Mouse (Mus musculus): ENCODE measurements around the gene Otop2. TPM values are rescaled to one million over a fixed set of nuclear protein-coding genes. Genes with fewer than 3 reads are reported as not detected.

Gene Otop2
- not detected in 2 replicates for polyA plus RNA-seq (2016; fragmentation: Nextera tagmentation; extraction: Ambion mirVana)

- Histone ChIP-seq H3K4me1 (peaks cover 8% of the 10 kb centered on the region; the same call in 1 of the 2 replicates), H3K27me3 (peaks cover 27% of the 10 kb centered on the region; the same call in 1 of the 2 replicates), H3K4me3 (no peak within 1 kb of the TSS), H3K27ac (replicated peaks) (no peak within 1 kb of the TSS), H3K4me2 (replicated peaks) (no peak within 1 kb of the TSS), H3K9me3 (no peaks in the 10 kb centered on the region), H3K36me3 (no peaks in the 10 kb centered on the region), H3K9ac (replicated peaks) (no peak within 1 kb of the TSS; the same call in 1 of the 2 replicates)
- no peak for ATAC-seq (ENCODE audit: low FRiP score, low read depth)
- WGBS = 14% methylated on average over 8 of the region's 8 CpGs
Measured at GRCm38 (mm10) chr11:115306863-115307262, at the start of gene Otop2. TSS of gene Otop2 (plus strand) at chr11:115307163.

- Histone ChIP-seq H3K36me3 (no peaks in the 10 kb centered on the region), H3K27me3 (peaks cover 100% of the 10 kb centered on the region), H3K4me2 (replicated peaks) (peak overlapping the region; percentile 35), H3K9me3 (no peaks in the 10 kb centered on the region), H3K4me1 (peaks cover 5% of the 10 kb centered on the region), H3K9ac (replicated peaks) (no peak overlapping the region), H3K27ac (replicated peaks) (no peak overlapping the region), H3K4me3 (peak overlapping the region; percentile 23)
- 15% methylated on average over 59 of the region's 59 CpGs for WGBS
- ATAC-seq (ENCODE audit: low FRiP score, low read depth) = no peak
Measured at GRCm38 (mm10) chr11:115257775-115258510, 49.0 kb upstream of the Otop2 start.

DNA sequence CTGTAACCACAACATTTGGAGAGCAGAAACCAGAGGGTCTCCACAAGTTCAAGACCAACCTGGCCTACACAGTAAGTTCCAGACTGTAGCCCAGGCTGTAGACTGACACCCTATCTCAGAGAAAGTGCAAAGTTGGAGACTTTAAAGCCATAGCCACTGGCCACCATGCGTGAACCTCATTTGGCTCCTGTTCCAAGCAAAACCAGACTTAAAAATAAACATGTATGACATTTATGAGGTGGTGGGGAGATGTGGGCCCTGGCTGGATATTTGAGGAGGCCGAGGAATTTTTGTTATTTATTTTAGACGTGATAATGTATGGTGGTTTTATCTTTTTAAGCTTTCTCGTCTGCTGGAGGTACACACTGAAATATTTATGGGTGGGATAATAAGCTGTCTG is 47.8 kb upstream of the Otop2 start:
- Histone ChIP-seq H3K9ac (replicated peaks) (no peak overlapping the region), H3K9me3 (no peaks in the 10 kb centered on the region), H3K4me3 (no peak overlapping the region), H3K27me3 (peaks cover 100% of the 10 kb centered on the region), H3K4me1 (peaks cover 5% of the 10 kb centered on the region), H3K36me3 (no peaks in the 10 kb centered on the region), H3K4me2 (replicated peaks) (no peak overlapping the region), H3K27ac (replicated peaks) (no peak overlapping the region)
- ATAC-seq (ENCODE audit: low FRiP score, low read depth) = no peak
- WGBS = 81% methylated on average over 4 of the region's 4 CpGs

DNA sequence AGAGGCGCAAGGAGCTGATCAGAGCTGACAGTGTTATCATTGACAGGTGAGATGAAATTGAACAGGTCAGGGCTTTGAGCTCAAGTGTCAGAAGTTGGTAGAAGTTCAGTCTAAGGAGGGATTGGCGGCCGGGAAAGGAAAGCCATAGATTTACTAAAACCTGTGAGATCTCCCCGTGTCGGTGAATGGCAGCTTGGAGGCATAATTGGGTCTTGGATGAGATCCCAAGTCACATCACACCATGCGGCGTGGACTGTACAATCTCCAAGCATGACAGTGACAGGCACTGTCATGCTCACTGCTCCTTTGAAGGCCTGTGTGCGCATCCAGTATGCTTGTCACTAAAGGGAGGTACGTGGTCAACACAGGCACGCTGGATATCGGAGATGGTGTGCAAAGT is 44.0 kb upstream of the Otop2 start:
- Histone ChIP-seq H3K9ac (replicated peaks) (no peak overlapping the region), H3K4me1 (peaks cover 29% of the 10 kb centered on the region), H3K9me3 (no peaks in the 10 kb centered on the region), H3K4me2 (replicated peaks) (no peak overlapping the region), H3K36me3 (no peaks in the 10 kb centered on the region), H3K4me3 (no peak overlapping the region), H3K27ac (replicated peaks) (no peak overlapping the region), H3K27me3 (peaks cover 100% of the 10 kb centered on the region)
- WGBS = 86% methylated on average over 11 of the region's 11 CpGs
- ATAC-seq (ENCODE audit: low FRiP score, low read depth) = no peak

GRCm38 (mm10) chr11:115264136-115264861 is 42.7 kb upstream of the Otop2 start:
- no peak overlapping the region for H3K4me3 ChIP-seq
- WGBS = 63% methylated on average over 7 of the region's 7 CpGs

GRCm38 (mm10) chr11:115264862-115265668 is 41.9 kb upstream of the Otop2 start:
- Histone ChIP-seq H3K9ac (replicated peaks) (0 out of 2 replicates have a peak overlapping the region, but pooled peaks have one; percentile 4), H3K4me1 (peaks cover 27% of the 10 kb centered on the region), H3K9me3 (no peaks in the 10 kb centered on the region), H3K4me2 (replicated peaks) (peak overlapping the region; percentile 48), H3K27me3 (peaks cover 97% of the 10 kb centered on the region), H3K4me3 (peak overlapping the region; percentile 26), H3K36me3 (peaks cover 13% of the 10 kb centered on the region), H3K27ac (replicated peaks) (no peak overlapping the region)
- 7% methylated on average over 36 of the region's 39 CpGs for WGBS
- ATAC-seq (ENCODE audit: low FRiP score, low read depth) = peak; percentile 64

More at GRCm38 (mm10) chr11:115264136-115264861, 42.7 kb upstream of the Otop2 start:
- Histone ChIP-seq H3K9me3 (no peaks in the 10 kb centered on the region), H3K4me1 (peaks cover 25% of the 10 kb centered on the region), H3K27me3 (peaks cover 100% of the 10 kb centered on the region), H3K36me3 (peaks cover 9% of the 10 kb centered on the region), H3K9ac (replicated peaks) (no peak overlapping the region), H3K4me2 (replicated peaks) (no peak overlapping the region), H3K27ac (replicated peaks) (no peak overlapping the region)
- no peak for ATAC-seq (ENCODE audit: low FRiP score, low read depth)

DNA sequence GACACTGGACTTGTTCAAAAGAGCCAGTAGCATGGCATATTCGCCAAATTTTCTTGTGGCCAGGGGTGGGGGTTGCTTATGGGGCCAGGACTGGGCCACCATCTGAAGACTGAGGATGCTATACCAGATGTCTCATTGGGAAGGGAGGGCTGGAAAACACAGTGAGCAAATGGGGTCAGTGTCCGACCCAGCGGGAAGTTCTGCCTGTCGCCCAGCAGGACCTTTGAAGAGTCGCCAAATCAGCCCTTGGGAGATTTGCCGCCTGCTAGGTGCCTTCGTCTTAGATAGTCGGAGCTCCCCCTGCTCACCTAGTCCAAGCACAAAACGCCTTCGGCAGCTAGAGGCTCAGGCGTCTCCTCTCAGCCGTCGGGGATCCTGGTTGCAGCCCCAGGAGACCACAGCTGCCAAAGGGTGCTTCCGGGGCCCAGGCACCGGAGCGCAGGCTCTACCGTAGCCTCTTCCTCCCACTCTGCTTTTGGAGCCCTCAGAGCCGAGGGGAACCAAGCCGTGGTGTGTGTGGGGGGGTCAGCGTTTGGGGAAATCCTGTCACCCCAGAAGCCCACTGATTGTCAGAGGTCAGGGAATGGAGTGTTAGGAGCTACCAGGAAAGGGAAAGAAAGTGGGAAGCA is 41.1 kb upstream of the Otop2 start:
- peaks cover 13% of the 10 kb centered on the region for H3K36me3 ChIP-seq
- H3K4me2 ChIP-seq (replicated peaks) = peak overlapping the region; percentile 53; the same call in 1 of the 2 replicates
- H3K27ac ChIP-seq (replicated peaks) = no peak overlapping the region
- WGBS = 4% methylated on average over 20 of the region's 20 CpGs
- no peak overlapping the region for H3K9ac ChIP-seq (replicated peaks)
- H3K27me3 ChIP-seq = peaks cover 88% of the 10 kb centered on the region
- H3K4me3 ChIP-seq = peak overlapping the region; percentile 31; the same call in 1 of the 2 replicates
- peaks cover 30% of the 10 kb centered on the region for H3K4me1 ChIP-seq
- H3K9me3 ChIP-seq = no peaks in the 10 kb centered on the region
- ATAC-seq (ENCODE audit: low FRiP score, low read depth) = no peak

DNA sequence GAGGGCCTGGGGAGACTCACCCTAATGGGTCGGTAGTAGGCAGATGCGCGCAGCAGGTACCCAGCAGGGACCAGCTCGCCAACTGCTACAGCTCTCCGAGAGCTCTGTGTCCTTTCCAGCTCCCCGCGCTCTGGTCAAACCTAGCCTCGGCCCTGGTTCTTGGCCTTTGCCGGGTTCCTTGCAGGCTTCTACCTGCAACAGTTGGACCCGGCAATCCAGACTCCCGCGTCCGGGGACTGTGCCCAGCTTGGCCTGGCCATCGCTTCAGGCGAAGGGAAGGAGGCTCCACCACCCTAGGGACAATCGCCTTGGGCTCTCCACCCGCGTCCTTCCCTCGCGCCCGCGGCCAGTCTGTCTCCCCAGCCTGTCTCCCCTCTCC is 40.6 kb upstream of the Otop2 start:
- Histone ChIP-seq H3K27me3 (peaks cover 83% of the 10 kb centered on the region), H3K9ac (replicated peaks) (no peak overlapping the region), H3K9me3 (no peaks in the 10 kb centered on the region), H3K4me1 (peaks cover 30% of the 10 kb centered on the region), H3K27ac (replicated peaks) (no peak overlapping the region), H3K36me3 (peaks cover 13% of the 10 kb centered on the region), H3K4me2 (replicated peaks) (peak overlapping the region; percentile 53), H3K4me3 (peak overlapping the region; percentile 31)
- 1% methylated on average over 20 of the region's 22 CpGs for WGBS
- ATAC-seq (ENCODE audit: low FRiP score, low read depth) = no peak

GRCm38 (mm10) chr11:115267061-115267883 is 39.7 kb upstream of the Otop2 start, which contains the start of gene Grin2c:
TSS of gene Grin2c (minus strand) at chr11:115267243.
- Histone ChIP-seq H3K4me3 (peak within 1 kb of the TSS; percentile 31), H3K27ac (replicated peaks) (no peak within 1 kb of the TSS), H3K4me2 (replicated peaks) (peak within 1 kb of the TSS; percentile 53), H3K9me3 (no peaks in the 10 kb centered on the region), H3K36me3 (peaks cover 13% of the 10 kb centered on the region), H3K27me3 (peaks cover 74% of the 10 kb centered on the region), H3K4me1 (peaks cover 30% of the 10 kb centered on the region), H3K9ac (replicated peaks) (0 out of 2 replicates have a peak within 1 kb of the TSS, but pooled peaks have one; percentile 21)
- 6% methylated on average over 37 of the region's 50 CpGs for WGBS
- ATAC-seq (ENCODE audit: low FRiP score, low read depth) = no peak

DNA sequence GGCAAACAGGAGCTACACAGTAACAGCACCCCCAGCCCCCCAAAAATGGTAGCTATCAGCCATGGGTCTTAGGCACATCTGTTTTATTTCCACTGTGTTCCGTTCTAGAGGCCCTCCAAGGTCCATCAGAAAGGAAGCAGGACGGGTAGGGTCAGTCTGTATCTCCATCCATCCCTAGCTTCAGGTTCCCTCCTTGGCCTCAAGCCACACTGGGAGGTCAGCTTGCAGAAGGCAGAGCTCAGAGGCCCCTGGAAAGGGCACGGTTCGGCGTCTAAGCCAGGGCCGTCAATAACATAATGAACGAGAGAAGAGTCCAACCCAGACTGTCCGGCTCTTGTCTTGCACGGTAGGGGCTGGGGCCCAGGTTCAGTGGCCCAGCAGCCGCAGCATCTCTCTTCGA is 39.0 kb upstream of the Otop2 start:
- H3K27ac ChIP-seq (replicated peaks) = no peak overlapping the region
- no peak overlapping the region for H3K9ac ChIP-seq (replicated peaks)
- peaks cover 30% of the 10 kb centered on the region for H3K4me1 ChIP-seq
- no peak for ATAC-seq (ENCODE audit: low FRiP score, low read depth)
- peaks cover 68% of the 10 kb centered on the region for H3K27me3 ChIP-seq
- H3K9me3 ChIP-seq = no peaks in the 10 kb centered on the region
- no peak overlapping the region for H3K4me2 ChIP-seq (replicated peaks)
- peaks cover 13% of the 10 kb centered on the region for H3K36me3 ChIP-seq
- no peak overlapping the region for H3K4me3 ChIP-seq
- WGBS = 76% methylated on average over 11 of the region's 11 CpGs

All from midbrain, embryonic 12.5 days (tissue).